Mouse (Mus musculus): ENCODE measurements around the gene Mycbp. TPM values are rescaled to one million over a fixed set of nuclear protein-coding genes. Genes with fewer than 3 reads are reported as not detected.

Mycbp gene
- polyA plus RNA-seq (2016; fragmentation: Nextera tagmentation; extraction: Ambion mirVana) = 65.4 and 71.6 TPM in 2 replicates

GRCm38 (mm10) chr4:123904333-123905125 lies at the start of gene Mycbp:
Gene Mycbp (plus strand): TSS chr4:123904832.
- Histone ChIP-seq H3K27ac (peak within 1 kb of the TSS; percentile 86), H3K4me1 (peaks cover 8% of the 10 kb centered on the region), H3K4me3 (peak within 1 kb of the TSS; percentile 91), H3K4me2 (replicated peaks) (peak within 1 kb of the TSS; percentile 81), H3K9ac (peak within 1 kb of the TSS; percentile 86), H3K9me3 (no peaks in the 10 kb centered on the region), H3K27me3 (no peaks in the 10 kb centered on the region), H3K36me3 (no peaks in the 10 kb centered on the region)
- peak; percentile 100 for ATAC-seq (ENCODE audit: insufficient number of reproducible peaks, insufficient read depth, low FRiP score, low TSS enrichment)
- 1% methylated on average over 49 of the region's 49 CpGs for WGBS

DNA sequence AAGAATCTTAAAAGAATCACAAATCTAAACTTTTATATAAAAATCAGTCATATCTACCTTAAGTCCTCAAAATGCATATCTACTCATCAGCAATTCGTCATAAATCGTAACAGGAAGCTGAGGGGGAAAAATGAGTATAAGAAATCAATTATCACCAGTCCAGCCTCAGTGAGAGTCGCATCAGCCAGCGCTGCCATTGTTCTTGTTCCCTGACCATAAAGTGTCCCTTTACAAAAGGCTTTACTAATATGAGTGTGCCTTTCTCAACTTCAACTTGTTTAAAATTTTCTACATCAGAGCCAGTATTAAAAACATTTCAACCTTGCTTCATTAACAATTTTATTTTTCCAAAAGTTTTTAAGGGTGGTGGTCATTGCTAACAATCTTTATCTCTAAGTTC lies 47.7 kb upstream of the Mycbp start:
- Histone ChIP-seq H3K27ac (no peak overlapping the region), H3K4me3 (no peak overlapping the region), H3K4me1 (no peaks in the 10 kb centered on the region), H3K27me3 (no peaks in the 10 kb centered on the region), H3K4me2 (replicated peaks) (no peak overlapping the region), H3K9ac (no peak overlapping the region), H3K9me3 (0 out of 2 replicates have a peak, but pooled peaks cover under 1% of the 10 kb centered on the region), H3K36me3 (no peaks in the 10 kb centered on the region)
- WGBS = 74% methylated on average over 4 of the region's 4 CpGs
- no peak for ATAC-seq (ENCODE audit: insufficient number of reproducible peaks, insufficient read depth, low FRiP score, low TSS enrichment)

GRCm38 (mm10) chr4:123858090-123858489 lies 46.5 kb upstream of the Mycbp start:
- H3K9me3 ChIP-seq = 0 out of 2 replicates have a peak, but pooled peaks cover 3% of the 10 kb centered on the region
- H3K9ac ChIP-seq = no peak overlapping the region
- H3K4me2 ChIP-seq (replicated peaks) = no peak overlapping the region
- no peak for ATAC-seq (ENCODE audit: insufficient number of reproducible peaks, insufficient read depth, low FRiP score, low TSS enrichment)
- H3K4me3 ChIP-seq = no peak overlapping the region
- 85% methylated on average over 7 of the region's 7 CpGs for whole genome bisulfite sequencing
- no peaks in the 10 kb centered on the region for H3K27me3 ChIP-seq
- H3K27ac ChIP-seq = no peak overlapping the region
- H3K4me1 ChIP-seq = no peaks in the 10 kb centered on the region
- no peaks in the 10 kb centered on the region for H3K36me3 ChIP-seq

GRCm38 (mm10) chr4:123859379-123859778 lies 45.3 kb upstream of the Mycbp start, which contains the start of gene 4933427I04Rik:
Gene 4933427I04Rik (plus strand): TSS chr4:123859679.
- no peak within 1 kb of the TSS for H3K27ac ChIP-seq
- H3K4me2 ChIP-seq (replicated peaks) = no peak within 1 kb of the TSS
- H3K4me1 ChIP-seq = no peaks in the 10 kb centered on the region
- no peaks in the 10 kb centered on the region for H3K27me3 ChIP-seq
- 87% methylated on average over 3 of the region's 3 CpGs for WGBS
- no peak within 1 kb of the TSS for H3K9ac ChIP-seq
- H3K36me3 ChIP-seq = no peaks in the 10 kb centered on the region
- ATAC-seq (ENCODE audit: insufficient number of reproducible peaks, insufficient read depth, low FRiP score, low TSS enrichment) = no peak
- H3K9me3 ChIP-seq = 0 out of 2 replicates have a peak, but pooled peaks cover 3% of the 10 kb centered on the region
- H3K4me3 ChIP-seq = no peak within 1 kb of the TSS

GRCm38 (mm10) chr4:123859803-123860202 lies 44.8 kb upstream of the Mycbp start:
- Histone ChIP-seq H3K27me3 (no peaks in the 10 kb centered on the region), H3K4me3 (no peak overlapping the region), H3K27ac (no peak overlapping the region), H3K9me3 (0 out of 2 replicates have a peak, but pooled peaks cover 3% of the 10 kb centered on the region), H3K4me1 (no peaks in the 10 kb centered on the region), H3K9ac (no peak overlapping the region), H3K4me2 (replicated peaks) (no peak overlapping the region), H3K36me3 (no peaks in the 10 kb centered on the region)
- 51% methylated on average over 2 of the region's 2 CpGs for WGBS
- no peak for ATAC-seq (ENCODE audit: insufficient number of reproducible peaks, insufficient read depth, low FRiP score, low TSS enrichment)

GRCm38 (mm10) chr4:123860621-123861020 lies 44.0 kb upstream of the Mycbp start:
- H3K4me1 ChIP-seq = no peaks in the 10 kb centered on the region
- no peaks in the 10 kb centered on the region for H3K36me3 ChIP-seq
- H3K4me3 ChIP-seq = no peak overlapping the region
- H3K27ac ChIP-seq = no peak overlapping the region
- 84% methylated on average over 5 of the region's 5 CpGs for WGBS
- H3K4me2 ChIP-seq (replicated peaks) = no peak overlapping the region
- H3K9me3 ChIP-seq = 0 out of 2 replicates have a peak, but pooled peaks cover 3% of the 10 kb centered on the region
- H3K27me3 ChIP-seq = no peaks in the 10 kb centered on the region
- ATAC-seq (ENCODE audit: insufficient number of reproducible peaks, insufficient read depth, low FRiP score, low TSS enrichment) = no peak
- H3K9ac ChIP-seq = no peak overlapping the region

GRCm38 (mm10) chr4:123893726-123894125 lies 10.9 kb upstream of the Mycbp start:
- Histone ChIP-seq H3K9me3 (no peaks in the 10 kb centered on the region), H3K9ac (no peak overlapping the region), H3K4me3 (no peak overlapping the region), H3K27me3 (no peaks in the 10 kb centered on the region), H3K36me3 (no peaks in the 10 kb centered on the region), H3K27ac (no peak overlapping the region), H3K4me1 (no peaks in the 10 kb centered on the region), H3K4me2 (replicated peaks) (no peak overlapping the region)
- WGBS = 94% methylated on average over 5 of the region's 5 CpGs
- no peak for ATAC-seq (ENCODE audit: insufficient number of reproducible peaks, insufficient read depth, low FRiP score, low TSS enrichment)

DNA sequence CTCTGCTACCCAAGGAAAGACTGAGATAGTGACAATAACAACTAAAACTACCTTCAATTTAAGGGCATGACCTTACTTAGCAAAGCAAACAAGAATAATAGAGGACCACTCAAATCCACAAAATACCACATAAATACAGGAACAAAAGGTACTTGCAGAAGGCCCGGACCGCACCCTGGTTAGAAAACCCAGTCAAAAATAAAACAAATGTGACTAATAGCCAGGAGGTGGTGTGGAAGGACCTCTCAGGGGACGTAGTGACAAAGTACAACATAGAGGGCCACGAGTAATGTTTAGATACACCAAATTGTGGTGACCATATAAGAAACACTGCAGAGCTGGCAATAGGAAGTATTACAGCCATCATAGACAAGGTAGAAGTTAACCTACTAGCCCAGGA lies 10.3 kb upstream of the Mycbp start:
- H3K27me3 ChIP-seq = no peaks in the 10 kb centered on the region
- H3K4me3 ChIP-seq = no peak overlapping the region
- no peak for ATAC-seq (ENCODE audit: insufficient number of reproducible peaks, insufficient read depth, low FRiP score, low TSS enrichment)
- no peak overlapping the region for H3K27ac ChIP-seq
- no peak overlapping the region for H3K4me2 ChIP-seq (replicated peaks)
- no peaks in the 10 kb centered on the region for H3K4me1 ChIP-seq
- H3K9me3 ChIP-seq = no peaks in the 10 kb centered on the region
- no peak overlapping the region for H3K9ac ChIP-seq
- 83% methylated on average over 4 of the region's 4 CpGs for whole genome bisulfite sequencing
- no peaks in the 10 kb centered on the region for H3K36me3 ChIP-seq

- Histone ChIP-seq H3K36me3 (no peaks in the 10 kb centered on the region), H3K9me3 (no peaks in the 10 kb centered on the region), H3K27me3 (no peaks in the 10 kb centered on the region), H3K9ac (no peak overlapping the region), H3K4me3 (no peak overlapping the region), H3K4me2 (replicated peaks) (no peak overlapping the region), H3K4me1 (no peaks in the 10 kb centered on the region), H3K27ac (no peak overlapping the region)
- no peak for ATAC-seq (ENCODE audit: insufficient number of reproducible peaks, insufficient read depth, low FRiP score, low TSS enrichment)
- 10% methylated on average over 5 of the region's 5 CpGs for WGBS
Measured at GRCm38 (mm10) chr4:123898696-123899095, 5.9 kb upstream of the Mycbp start.

DNA sequence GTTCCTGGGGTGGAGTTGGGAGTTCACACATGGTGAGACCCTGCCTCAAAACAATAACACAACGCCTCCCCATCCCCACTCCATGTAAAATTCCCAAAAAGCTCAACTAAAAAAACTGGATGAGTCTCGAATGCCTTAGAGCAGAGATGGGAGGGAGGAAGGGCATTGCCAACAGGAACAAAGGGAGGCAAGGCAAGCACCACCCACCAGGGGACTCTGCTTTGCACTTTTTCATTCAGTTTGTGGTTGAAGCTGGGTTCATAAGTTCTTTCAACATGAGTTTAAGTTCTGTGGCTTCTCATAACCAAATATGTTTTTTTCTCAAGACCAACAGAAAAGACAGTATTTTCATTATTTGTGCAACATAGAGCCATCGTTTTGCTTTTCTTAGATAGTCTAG lies 1.2 kb upstream of the Mycbp start:
- Histone ChIP-seq H3K4me2 (replicated peaks) (no peak overlapping the region), H3K9ac (no peak overlapping the region), H3K27me3 (no peaks in the 10 kb centered on the region), H3K9me3 (no peaks in the 10 kb centered on the region), H3K36me3 (no peaks in the 10 kb centered on the region), H3K4me3 (no peak overlapping the region), H3K4me1 (peaks cover 8% of the 10 kb centered on the region), H3K27ac (no peak overlapping the region)
- WGBS = 77% methylated on average over 3 of the region's 3 CpGs
- no peak for ATAC-seq (ENCODE audit: insufficient number of reproducible peaks, insufficient read depth, low FRiP score, low TSS enrichment)

DNA sequence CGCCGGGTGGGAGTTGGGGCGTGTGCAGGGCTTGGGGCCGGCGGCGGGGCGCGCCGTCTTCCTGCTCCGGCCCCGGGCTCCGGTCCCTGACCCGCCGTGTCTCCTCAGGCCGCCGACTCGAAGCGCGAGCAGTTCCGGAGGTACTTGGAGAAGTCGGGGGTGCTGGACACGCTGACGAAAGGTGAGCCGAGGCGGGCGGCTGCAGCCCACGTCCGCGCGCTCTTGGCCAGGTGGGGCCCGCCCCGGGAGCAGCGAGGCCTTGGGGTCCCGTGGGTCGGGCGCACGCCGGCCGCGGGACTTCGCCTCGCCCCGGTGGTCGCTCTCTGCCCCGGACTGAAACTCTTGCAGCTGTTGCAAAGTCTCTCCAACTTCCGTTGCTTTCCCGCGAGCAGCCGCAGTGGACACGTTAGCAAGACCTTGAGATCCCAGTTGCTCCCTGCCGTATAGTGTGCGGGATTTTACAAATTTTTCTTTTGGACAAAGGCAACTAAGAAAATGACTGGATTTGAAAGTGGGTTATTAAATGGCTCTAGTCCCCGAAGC lies 565 bp downstream of the Mycbp start:
- ATAC-seq (ENCODE audit: insufficient number of reproducible peaks, insufficient read depth, low FRiP score, low TSS enrichment) = peak; percentile 78
- Histone ChIP-seq H3K4me3 (peak overlapping the region; percentile 91), H3K4me1 (peaks cover 8% of the 10 kb centered on the region), H3K27me3 (no peaks in the 10 kb centered on the region), H3K9ac (peak overlapping the region; percentile 86), H3K27ac (peak overlapping the region; percentile 86), H3K9me3 (no peaks in the 10 kb centered on the region), H3K36me3 (no peaks in the 10 kb centered on the region; the same call in 1 of the 2 replicates), H3K4me2 (replicated peaks) (peak overlapping the region; percentile 81)
- 1% methylated on average over 51 of the region's 53 CpGs for WGBS

DNA sequence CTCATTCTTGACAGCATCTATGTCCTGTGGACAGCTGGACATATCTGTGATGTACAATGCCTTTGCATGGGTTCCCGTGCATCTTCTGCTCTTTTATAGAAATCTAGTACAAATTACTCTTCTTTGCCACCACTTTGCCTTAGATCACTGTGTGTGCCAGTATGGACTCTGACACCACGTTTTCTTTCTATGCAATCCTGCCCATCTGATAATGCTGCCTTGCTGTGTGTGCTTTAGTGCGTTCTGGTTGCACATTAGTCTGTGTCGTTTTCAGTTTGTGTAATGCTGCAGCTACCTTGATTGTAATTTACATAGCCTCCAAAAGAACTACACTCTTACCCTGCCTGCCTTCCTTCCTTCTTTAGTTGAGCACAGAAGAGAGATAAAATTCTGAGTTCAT lies 6.9 kb downstream of the Mycbp start:
- Histone ChIP-seq H3K9me3 (no peaks in the 10 kb centered on the region), H3K4me1 (peaks cover 8% of the 10 kb centered on the region), H3K4me3 (no peak overlapping the region), H3K4me2 (replicated peaks) (no peak overlapping the region), H3K27ac (no peak overlapping the region), H3K36me3 (peaks cover 22% of the 10 kb centered on the region), H3K27me3 (no peaks in the 10 kb centered on the region), H3K9ac (no peak overlapping the region)
- ATAC-seq (ENCODE audit: insufficient number of reproducible peaks, insufficient read depth, low FRiP score, low TSS enrichment) = no peak
- 88% methylated on average over 4 of the region's 4 CpGs for WGBS
